Mouse (Mus musculus) lung, postnatal 0 days (tissue): ENCODE measurements around the gene Tgfbr2.

Source experiments
- CTCF ChIP-seq: IDR thresholded peaks from 2 replicates; pipeline ENCODE4 v1.5.1; 2016; ENCODE audit warnings: antibody characterized with exemption, mild to moderate bottlenecking
- EP300 ChIP-seq: IDR thresholded peaks from 2 replicates; pipeline ENCODE4 v1.6.1; 2016; ENCODE audit warnings: antibody characterized with exemption, mild to moderate bottlenecking, control low read depth

DNA sequence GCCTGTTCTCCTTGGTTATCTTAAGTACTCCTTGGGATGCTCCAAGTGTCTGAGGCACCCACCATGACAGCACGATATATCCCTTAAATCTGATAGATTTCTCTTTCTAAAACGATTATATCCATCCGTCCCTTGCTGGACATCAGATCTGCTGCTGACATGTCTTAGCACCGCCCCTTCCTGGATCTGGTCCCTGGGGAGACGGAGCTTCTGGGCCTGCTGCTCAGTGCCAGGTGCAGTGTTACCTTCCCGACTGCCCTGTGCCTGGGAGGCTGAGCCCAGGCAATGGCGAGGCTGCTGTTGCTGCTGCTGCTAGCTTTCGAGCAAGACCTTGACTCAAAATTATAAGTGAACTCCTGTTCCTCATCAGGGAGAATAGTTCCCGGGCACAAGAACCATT is 75.1 kb downstream of the Tgfbr2 start:
- no peak for TF ChIP-seq CTCF
- TF ChIP-seq EP300, result no peak
